Mouse (Mus musculus): ENCODE results near the gene Prkd3. TPM values are rescaled to one million over a fixed set of nuclear protein-coding genes. Genes with fewer than 3 reads are reported as not detected.

Gene Prkd3
- total RNA-seq, 2 experiments from 2014 or later: 29.4 to 30.0 TPM

DNA sequence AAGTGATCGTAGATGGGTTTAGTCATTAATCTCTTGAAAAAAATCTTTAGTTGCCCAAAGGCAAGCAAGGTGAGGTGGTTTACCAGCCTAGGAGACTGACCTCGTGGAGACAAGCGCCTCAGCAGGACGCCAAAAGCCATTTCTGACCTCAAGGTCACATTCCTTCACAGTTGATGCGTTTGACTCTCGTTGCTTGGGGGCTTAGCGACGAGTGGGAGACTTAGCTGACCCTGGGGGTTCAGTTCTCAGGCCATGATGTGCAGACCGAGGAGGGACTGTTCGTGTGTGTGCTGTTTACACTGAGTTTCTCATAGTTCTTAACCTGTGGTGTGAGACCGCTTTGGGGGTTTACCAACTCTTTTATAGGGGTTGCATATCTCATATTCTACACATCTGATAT, 78.0 kb downstream of the Prkd3 start:
- intact Hi-C loops (cut with DNase I): no loop called here
- DNase-seq: no peak

DNA sequence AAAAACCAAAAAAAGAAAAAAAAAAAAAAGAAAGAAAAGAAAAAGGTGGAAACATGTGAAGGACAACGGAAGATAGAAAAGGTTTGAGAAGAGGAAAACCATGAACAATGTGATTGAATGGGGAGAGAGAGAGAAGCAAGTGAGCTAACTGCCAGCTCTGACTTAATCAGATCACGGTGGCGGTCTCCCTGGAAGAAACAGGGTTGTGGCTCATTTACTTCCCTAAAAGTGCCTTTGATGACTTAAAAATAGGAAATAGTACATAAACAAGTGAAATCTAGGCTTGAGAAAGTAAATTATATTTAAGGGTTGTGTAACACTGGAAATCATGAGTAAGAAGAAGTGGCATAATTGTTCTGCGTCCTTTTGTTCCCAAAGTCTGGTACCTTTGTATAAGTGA, 81.7 kb downstream of the Prkd3 start:
- intact Hi-C loops (cut with DNase I): no loop called here

DNA sequence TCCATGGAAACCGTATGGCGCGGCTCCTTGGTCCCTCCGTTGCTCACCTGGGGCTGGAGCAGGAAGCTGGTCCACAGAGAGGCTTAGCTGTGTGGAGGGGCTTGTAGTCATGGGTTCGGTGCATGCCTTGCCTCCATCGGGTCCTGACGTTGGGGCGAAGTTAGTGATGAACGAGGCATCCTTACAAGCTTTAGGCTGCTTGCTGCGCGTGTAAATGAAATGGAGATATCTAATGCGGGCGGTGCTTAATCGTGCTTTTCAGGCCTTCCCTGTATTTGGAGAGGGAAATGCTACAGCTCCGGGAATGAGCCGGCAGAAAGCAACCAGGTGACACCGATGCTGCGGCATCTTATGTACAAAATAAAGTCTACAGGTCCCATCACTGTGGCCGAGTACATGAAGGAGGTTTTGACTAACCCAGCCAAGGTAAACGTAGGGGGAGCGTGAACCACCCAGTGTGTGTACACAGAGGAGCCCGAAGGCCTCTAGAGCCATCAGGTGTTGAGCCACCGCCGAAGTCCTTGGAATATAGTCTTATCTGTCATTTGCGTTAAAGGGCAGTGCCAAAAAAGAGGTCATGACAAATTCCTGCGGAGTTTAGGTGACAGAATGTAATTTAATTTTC, 83.3 kb downstream of the Prkd3 start:
- DNase-seq: no peak
- intact Hi-C loops (cut with DNase I): no loop called here

More for the DNA sequence above, 81.7 kb downstream of the Prkd3 start:
- DNase-seq: no peak

DNA sequence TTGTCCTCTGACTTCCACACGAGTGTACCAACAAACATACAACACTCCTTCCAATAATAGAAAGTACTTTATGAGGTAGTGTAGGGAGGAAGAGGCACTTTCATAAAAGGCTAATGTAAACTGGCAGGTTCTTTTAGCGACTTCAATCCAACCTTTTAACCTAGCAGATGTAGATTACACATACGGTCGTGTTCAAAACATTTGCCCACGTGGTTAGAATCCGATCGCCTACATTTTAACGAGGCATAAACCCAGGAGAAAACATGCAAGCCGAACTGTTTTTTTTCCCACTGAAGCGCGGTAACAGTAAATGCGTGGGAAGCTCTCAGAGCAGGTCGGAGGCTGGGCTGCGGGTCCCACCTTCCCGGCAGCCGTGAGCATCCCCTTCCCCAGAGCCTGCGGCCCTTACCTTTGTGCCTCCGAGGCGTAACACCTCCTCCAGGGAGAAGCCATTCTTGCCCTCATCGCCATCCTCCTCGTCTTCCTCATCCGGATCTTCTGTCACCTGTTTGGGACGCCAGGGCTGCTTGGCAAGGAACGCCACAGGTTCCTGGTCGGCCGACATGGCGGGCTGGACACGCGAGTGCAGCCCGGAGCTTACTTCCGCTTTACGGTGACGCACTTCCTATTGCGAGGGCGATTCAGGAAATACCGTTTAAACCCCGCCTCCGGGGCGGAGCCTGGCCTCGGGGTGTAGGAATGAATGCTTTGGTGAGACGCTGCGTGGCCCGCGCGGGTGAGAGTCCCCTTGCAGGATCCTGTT, 84.0 kb downstream of the Prkd3 start, which contains the start of the genes Cebpz and Ndufaf7:
Gene Cebpz (minus strand): TSS at position 601 of the 763 bp plus-strand sequence.
Gene Ndufaf7 (plus strand): TSS at position 671 of the 763 bp plus-strand sequence.
- peak; percentile 97 to 99 for DNase-seq
- intact Hi-C loops (cut with DNase I): no loop called here

DNA sequence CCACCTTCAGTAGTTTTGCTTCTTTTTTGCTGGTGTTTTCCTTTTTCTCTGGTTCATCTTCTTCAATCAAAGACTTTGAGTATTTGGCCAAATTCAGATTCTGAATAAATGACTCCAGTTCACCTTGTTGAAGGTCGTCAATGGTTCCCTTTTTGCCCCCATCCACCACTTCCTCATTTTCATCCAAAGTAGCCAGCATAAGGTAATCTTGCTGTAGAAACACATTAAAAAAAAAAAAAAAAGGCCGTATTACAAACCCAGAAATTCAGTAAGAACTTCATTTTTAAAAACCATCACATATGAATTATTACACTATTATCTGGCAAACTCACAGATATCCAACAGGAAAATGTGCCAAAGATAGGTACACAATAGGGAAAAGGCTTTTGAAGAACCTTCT, 84.8 kb downstream of the Prkd3 start:
- intact Hi-C loops (cut with DNase I): no loop called here
- DNase-seq: no peak

DNA sequence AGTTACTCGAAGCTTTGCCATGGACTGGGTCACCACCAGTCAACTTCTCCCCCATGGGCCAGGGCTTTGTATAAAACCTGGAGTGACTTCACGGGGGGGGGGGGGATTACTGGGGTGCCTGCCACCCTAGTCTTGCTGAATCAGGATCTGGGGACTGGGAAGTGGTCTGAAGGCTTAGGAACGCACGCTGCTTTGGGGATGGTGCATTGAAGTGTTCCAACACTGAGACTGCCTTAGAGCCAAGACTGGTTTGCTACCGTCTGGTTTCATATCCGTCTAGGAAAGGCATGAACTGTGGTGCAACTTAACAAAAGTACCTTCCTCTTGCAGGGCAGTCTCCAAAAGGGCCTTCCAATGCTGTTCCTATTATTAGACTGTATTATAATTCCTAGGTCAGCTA, 102.9 kb downstream of the Prkd3 start:
- no peak for DNase-seq
- intact Hi-C loops (cut with DNase I): loop anchor here (5.0 kb wide), 1 partner anchor 80 kb away; the partner anchor contains the start of genes Gpatch11 and Heatr5b

DNA sequence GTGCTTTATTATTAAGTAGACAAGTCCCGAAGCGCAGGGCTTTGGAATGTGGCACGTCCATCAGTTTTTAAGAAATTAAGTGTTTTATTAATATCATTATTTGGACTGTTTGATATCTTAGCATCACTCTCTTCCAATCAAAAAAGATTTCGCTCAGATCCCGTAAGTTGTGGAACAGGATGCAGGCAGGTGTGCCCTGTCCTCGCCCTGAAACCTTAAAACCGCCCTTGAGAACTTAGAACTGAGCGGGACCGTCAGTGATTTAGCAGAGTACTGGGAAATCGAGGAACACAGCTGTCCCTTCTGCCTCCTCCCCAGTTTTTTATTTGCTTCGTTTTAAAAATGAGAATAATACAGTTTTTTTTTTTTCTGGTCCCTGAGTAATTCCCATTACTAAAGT, 103.7 kb downstream of the Prkd3 start:
- intact Hi-C loops (cut with DNase I): loop anchor here (5.0 kb wide), 1 partner anchor 80 kb away; the partner anchor contains the start of genes Gpatch11 and Heatr5b
- DNase-seq: no peak

DNA sequence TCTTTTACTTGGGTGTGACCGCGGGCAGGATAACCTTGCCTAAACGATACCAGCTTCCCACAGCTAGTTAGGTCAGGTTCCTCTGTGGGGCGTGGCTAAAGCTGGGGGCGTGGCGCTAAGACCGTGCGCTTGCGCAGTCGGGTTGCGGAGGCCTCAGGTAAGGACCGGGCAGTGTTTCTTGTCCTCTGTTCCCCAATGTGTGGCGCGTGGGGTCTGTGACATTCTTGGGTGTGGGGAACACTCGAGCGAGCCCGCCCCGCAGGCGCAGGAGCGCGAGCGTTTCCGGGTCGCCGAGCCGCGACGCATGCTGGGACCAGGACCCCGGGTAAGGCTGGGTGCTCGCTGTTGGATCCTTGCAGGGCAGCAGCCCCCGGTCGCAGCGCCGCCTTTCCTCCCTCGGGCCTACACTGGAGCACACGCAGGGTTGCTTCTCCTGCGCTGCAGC, 104.2 kb downstream of the Prkd3 start, which contains the start of gene Cebpzos:
Gene Cebpzos (plus strand): TSS at position 132 of the 445 bp plus-strand sequence.
- DNase-seq: peak; percentile 87 to 89
- intact Hi-C loops (cut with DNase I): loop anchor here (5.0 kb wide), 1 partner anchor 79 kb away; the partner anchor contains the start of genes Gpatch11 and Heatr5b

DNA sequence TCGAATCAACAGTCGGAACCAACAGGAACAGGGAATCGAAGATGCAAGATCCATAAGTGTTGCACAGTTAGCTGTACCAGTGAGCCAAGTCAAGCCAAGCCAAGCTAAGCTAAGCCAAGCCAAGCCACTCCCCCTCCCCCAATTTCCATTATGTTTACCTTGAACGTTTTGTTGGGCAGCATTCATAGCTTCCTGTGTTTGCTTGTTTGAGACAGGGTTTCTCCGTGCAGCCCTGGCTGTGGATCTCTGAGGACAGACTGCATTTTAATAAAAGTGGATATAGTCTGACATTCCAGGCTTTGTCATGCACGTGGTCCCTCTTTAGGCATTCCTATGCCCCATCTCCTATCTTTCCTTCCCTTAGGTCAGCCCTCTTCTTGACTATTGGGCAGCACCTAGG, 104.8 kb downstream of the Prkd3 start:
- intact Hi-C loops (cut with DNase I): loop anchor here (5.0 kb wide), 1 partner anchor 78 kb away; the partner anchor contains the start of genes Gpatch11 and Heatr5b

DNA sequence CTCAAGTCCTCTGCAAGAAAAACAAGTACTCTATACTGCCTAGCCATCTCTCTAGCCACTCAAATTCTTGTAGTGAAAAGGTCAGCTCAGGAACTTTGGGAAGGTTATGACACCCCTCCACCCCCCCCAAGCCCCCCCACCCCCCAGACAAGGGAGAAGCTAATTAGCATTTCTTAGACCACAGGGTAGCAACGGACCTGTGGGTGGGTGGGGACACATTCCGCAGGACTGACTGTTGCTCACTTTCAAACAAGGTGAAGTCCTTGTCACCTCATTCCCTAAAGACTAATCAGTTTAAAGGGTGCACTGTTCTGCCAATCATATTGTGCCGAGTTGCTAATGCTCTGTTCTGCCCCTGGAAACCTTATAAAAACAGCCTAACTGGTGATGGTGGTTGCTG, 106.7 kb downstream of the Prkd3 start:
- intact Hi-C loops (cut with DNase I): no loop called here
- no peak for DNase-seq

More for the DNA sequence above, 104.8 kb downstream of the Prkd3 start:
- no peak for DNase-seq

DNA sequence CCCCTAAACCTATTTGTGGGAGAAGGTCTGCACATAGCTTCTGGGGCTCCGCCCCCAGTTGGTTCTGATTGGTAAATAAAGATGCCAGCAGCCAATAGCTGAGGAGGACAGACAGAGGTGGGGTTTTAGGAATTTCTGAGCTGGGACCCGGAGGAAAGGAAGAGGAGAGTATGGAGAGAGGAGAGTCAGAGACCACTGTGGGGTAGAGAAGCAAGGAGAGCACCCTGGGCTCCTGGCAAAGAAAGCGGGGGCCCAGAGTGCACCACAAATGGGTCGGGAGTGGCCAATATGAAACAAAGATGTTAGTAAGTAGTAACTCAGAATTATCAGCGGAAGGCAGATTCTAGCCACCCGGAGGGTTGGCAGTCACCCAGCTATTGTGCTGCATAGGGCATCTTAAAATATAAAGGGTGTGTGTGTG, 107.7 kb downstream of the Prkd3 start:
- DNase-seq: peak; percentile 30 to 37
- intact Hi-C loops (cut with DNase I): no loop called here

DNA sequence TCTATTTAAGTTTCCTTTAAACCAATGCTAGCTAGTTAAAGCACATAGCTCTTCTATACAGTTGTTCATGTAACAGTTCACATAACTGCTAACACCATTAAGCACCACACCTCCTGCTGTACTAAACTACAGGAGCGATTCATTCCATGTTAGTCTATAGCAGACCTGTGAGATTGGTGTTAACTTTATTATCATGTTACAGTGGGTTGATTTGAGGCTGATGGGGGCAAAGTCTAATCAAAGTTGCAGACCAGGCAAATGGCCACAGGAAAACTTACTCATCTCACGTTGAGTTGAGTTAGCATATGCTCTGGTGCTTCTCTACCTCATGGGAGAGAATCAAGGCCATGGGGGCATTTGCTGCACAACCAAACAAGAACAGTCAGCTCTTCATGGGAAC, 111.2 kb downstream of the Prkd3 start:
- DNase-seq: no peak
- intact Hi-C loops (cut with DNase I): no loop called here

DNA sequence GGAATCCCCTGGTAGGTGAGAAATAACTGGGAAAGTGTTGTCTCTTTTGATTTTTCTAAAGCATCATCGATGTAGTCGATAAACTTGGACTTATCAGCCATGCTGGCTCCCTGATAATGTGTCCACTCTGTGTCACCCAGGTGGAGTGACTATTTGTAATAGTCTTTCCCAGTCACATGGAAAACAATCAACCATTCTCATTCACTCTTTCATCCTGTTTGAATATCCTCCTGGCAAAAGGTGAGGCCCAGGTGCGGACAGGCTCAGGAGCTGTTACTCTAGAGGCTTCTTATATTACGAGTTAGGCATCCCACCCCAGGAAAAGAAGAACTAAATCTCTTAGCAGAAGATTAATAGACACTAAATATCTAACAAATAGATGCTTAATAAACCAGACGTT, 113.7 kb downstream of the Prkd3 start, which contains the start of gene Sult6b1:
Gene Sult6b1 (minus strand): TSS at position 101 of the 400 bp plus-strand sequence.
- DNase-seq: no peak
- intact Hi-C loops (cut with DNase I): no loop called here

DNA sequence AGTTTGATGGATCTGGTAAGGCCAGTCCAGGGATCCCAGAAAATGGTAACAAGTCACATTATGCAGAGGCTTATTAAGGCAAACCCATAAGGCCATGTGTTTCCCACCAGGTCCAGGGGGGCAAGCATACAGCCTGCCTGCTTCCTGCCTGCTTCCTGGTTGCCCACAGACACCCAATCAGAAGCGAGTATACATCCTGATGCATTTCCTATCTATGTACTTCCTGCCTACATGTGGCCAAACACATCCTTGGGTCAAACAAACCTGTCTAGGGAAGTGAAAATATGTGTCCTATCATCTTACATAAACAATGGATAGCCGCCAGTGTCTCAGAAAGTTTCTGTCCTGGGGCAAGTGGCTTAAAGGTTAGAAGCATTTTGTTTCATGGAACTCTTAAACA, 117.5 kb downstream of the Prkd3 start:
- intact Hi-C loops (cut with DNase I): no loop called here
- DNase-seq: no peak

Other genes starting within 250 kb of the Prkd3 start
- gene Heatr5b, start 185.5 kb downstream of the Prkd3 start, total RNA-seq (2021): 10 to 100 TPM; 31.7 to 35.5 TPM
- gene Gpatch11, start 185.2 kb downstream of the Prkd3 start, total RNA-seq (2021): 10 to 100 TPM; 25.9 to 30.0 TPM
- 10 to 100 TPM; 13.3 to 13.9 TPM for gene Eif2ak2, start 138.2 kb downstream of the Prkd3 start, total RNA-seq (2021)
- gene Sult6b1, start 113.8 kb downstream of the Prkd3 start, total RNA-seq (2021): not detected
- 10 to 100 TPM; 41.6 to 52.5 TPM for gene Cebpzos, start 104.3 kb downstream of the Prkd3 start, total RNA-seq (2021)
- gene Cebpz, start 83.8 kb downstream of the Prkd3 start, total RNA-seq (2021): 10 to 100 TPM; 19.1 to 21.0 TPM
- gene Ndufaf7, start 83.7 kb downstream of the Prkd3 start, total RNA-seq (2021): 10 to 100 TPM; 51.6 to 53.1 TPM
- gene Qpct, start 31.1 kb upstream of the Prkd3 start, total RNA-seq (2021): 10 to 100 TPM; 13.7 to 15.9 TPM

Measured in heart, postnatal 10 days (tissue).